Mouse (Mus musculus) inflammation-experienced regulatory T-cells (primary cell): Measurements from ENCODE around the gene Gm39566. TPM values are rescaled to one million over a fixed set of nuclear protein-coding genes. Genes with fewer than 3 reads are reported as not detected.

Experiments
- polyA plus RNA-seq, 2 experiments: library from polyadenylated mRNA; unstranded; fragments of 100-300 nt; shearing (Covaris generic); gene quantifications; one replicate each; pipeline ENCODE4 v1.2.1; 2017

The Gm39566 gene
- polyA plus RNA-seq: under 1 TPM in 1 of 2 experiments, not detected in 1; 0.39 TPM

GRCm38 (mm10) chr11:69815155-69815554, at the start of gene Gm39566:
Gene Gm39566, minus strand, starts transcription at chr11:69815298.

DNA sequence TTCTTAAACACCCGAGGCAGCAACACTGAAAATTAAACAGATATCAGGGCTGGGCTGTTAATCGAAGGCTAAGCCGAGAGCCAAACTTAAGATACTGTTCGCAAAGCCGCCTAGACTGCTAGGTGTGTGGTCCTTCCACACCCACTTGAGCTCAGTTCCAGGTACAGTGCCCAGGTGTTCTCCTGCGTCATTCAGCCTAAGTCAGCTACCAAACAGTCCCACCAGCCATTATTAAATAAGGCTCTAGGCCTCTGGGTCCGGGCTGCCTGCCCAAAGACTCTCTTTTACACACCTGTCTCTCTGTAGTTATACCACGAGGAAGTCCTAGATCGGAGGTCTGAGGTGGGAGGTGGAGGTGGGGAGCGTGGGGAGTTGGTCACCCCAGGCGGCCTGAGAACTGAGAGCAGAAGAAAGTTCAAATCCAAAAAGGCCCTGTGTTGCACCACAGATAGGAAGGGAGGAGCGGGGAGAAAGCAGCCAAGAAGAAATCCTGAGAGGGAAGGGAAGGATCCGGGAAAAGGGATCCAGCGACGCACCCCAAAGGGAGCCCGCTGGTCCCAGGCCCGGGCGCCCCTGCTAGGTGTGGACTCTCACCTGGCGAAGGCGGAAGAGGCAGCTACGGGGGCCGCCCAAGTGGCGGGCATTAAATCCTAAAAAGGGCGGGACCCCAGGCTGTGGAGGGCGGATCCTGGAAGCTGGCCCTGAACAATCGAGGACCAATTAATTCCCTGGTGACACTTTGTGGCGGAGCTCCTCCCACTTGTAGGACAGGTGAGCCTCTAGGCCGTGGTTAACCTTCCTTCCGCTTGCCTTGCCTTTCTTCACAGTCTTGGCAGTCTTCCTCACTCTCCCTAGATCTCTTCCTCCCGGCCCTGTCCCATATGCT, 43.3 kb upstream of the Gm39566 start, which contains the start of gene Tnk1:
Gene Tnk1 (minus strand): TSS at position 618 of the 886 bp plus-strand sequence.

DNA sequence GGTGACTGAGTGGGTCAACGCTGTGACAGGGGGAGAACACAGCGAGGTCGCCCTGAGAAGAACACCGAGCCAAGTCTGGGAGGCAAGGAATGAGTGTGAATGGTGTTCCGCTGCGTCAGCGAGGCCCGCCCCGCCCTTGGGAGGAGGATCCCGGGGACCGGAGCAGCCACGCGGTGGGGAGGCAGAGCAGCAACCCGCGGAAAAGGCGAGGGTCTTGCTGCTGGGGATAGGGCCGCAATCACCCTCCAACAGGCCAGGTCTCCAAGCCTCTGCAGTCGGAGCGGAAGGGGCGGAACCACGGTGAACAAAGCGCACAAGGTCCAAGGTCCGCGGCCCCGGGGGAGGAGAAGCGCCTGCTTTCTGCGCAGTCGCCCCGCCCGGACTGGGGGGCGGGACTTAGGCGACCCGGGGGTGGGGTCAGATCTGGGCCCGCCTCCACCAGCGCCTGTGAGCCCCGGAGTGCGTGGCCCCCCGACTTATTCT, 31.1 kb upstream of the Gm39566 start, which contains the start of gene Plscr3:
Gene Plscr3 (plus strand): TSS at position 179 of the 483 bp plus-strand sequence.

DNA sequence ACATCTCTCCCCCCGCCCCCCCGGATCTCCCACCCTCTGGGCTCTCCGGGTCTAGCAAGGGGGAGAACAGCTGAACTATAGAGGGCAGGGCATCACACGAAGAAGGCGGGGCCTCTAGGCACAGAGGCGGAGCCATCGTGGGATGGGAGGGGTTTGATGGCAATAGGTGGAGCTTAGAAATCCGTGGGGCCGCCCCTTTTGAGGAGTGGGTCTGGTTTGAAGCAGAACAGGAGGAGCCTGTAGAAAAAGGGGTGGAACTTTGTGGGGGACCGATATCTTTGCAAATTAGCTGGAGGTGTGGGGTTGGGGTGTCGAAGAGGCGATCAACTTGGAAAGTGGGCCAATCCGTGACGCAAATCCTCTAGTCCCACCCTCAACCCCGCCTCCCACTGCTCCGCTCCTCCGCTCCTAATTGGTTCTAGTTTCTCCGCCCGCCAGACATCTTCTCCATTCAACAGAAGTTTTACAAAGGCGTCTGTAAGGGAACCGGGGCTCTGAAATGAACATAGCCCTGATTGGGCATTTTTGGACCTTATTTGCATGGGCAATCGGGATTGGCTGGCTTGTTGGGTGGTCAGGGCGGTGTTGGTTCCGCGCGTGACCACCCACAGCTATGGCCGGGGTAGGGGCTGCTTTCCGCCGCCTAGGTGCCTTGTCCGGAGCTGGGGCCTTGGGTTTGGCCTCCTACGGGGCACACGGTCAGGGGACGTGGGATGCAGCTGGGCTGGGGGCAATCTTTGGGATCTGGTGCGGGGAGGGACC, 23.0 kb upstream of the Gm39566 start, which contains the start of gene Tmem256:
Gene Tmem256 (plus strand): TSS at position 563 of the 762 bp plus-strand sequence.

GRCm38 (mm10) chr11:69837604-69837951, 22.5 kb upstream of the Gm39566 start, which contains the start of gene Nlgn2:
Gene Nlgn2, minus strand, starts transcription at chr11:69837784.

DNA sequence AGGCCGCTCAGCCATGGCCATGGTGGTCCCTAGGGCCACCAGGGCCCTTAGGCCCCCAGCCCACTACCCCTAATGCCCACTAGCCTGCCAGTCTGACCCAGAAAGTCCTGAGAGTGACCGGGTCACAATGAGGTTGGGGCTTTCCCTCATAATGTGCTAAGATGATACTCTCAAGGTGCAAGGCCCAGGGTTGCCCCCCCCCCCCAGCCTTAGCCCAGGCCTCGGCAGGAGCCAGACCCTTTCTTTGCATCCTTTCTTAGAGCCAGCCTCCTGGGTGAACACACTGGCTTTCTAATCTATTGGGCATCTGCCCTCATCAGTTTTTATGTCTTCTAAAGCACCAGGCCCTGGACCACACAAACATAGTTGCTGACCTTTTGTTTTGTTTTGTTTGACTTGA, 7.0 kb upstream of the Gm39566 start, which contains the start of gene Spem1:
Gene Spem1 (minus strand): TSS at position 101 of the 400 bp plus-strand sequence.

GRCm38 (mm10) chr11:69818365-69818764, 3.3 kb upstream of the Gm39566 start, which contains the start of gene Spem2:
Gene Spem2, minus strand, starts transcription at chr11:69818465.

DNA sequence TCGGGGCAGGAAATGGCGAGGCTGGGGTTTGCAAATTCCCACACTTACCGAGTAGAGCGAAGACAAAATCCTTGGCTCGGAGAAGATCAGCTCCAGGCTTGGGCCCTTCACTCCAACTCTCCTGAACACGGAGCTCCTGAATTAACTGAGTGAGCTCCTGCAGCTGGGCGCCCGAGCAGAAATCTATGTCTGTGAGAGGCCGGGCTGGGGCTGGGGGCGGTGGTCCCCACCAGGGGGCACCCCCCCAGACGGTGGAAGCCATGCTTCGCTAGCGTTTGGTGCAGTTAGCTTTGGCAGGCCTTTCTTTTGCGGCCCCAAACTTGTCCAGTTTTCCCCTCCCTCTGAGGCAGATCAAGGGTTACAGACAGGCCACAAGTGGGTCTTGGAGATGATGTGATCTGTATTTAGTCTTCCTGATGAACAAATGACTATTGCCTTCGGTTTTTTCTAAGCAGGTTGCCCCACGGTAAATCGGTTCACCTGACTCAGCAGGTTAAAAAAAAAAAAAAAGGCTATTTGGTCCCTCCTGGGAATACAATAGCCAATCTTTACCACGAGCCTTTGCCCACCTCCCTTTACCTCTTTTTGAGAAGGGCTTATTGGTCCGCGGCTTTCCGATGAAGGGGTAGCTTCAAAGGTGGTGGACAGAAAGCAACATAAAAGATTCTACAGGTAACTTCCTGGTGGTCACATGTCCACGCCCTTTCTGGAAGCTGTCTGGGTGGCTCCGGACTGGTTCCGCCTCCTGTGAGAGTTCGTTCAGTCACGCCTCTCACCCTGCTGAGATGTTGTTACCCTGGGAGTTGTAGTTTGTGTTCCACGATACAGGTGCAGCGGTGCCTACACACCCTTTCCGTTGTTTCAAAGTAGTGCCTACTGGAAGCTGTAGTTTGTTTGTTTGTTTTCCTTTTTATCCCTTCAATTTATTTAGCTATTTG, 9.9 kb downstream of the Gm39566 start, which contains the start of gene Tmem102:
Gene Tmem102 (minus strand): TSS at position 653 of the 938 bp plus-strand sequence.

DNA sequence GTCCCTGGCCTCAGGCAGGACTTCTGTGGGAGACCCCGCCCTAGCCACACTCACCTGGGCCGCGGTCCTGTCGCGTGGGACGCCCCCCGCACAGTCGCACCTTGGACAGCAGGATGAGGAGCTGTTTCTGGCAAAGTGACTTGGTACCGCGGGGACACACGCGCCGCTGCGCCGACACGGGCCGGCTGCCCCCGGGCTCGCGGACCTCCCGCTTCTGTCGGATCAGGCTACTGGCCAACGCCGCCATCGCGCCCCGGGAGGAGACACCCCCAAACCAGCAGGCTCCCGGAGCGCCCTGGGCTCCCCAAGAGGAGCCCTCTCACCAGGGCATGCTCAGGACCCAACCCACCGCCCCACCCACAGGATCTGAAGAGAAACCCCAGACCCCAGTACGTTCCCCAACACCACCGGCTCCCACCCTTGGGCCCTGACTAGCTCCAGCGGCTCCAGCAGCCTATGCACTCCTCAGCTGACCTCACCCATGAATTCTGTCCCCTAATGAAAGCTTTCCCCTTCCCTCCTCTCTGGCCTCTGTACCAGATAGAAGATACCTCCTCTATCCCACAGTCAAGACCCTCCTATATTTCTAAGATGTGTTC, 13.6 kb downstream of the Gm39566 start, which contains the start of gene Fgf11:
Gene Fgf11 (minus strand): TSS at position 479 of the 599 bp plus-strand sequence.

DNA sequence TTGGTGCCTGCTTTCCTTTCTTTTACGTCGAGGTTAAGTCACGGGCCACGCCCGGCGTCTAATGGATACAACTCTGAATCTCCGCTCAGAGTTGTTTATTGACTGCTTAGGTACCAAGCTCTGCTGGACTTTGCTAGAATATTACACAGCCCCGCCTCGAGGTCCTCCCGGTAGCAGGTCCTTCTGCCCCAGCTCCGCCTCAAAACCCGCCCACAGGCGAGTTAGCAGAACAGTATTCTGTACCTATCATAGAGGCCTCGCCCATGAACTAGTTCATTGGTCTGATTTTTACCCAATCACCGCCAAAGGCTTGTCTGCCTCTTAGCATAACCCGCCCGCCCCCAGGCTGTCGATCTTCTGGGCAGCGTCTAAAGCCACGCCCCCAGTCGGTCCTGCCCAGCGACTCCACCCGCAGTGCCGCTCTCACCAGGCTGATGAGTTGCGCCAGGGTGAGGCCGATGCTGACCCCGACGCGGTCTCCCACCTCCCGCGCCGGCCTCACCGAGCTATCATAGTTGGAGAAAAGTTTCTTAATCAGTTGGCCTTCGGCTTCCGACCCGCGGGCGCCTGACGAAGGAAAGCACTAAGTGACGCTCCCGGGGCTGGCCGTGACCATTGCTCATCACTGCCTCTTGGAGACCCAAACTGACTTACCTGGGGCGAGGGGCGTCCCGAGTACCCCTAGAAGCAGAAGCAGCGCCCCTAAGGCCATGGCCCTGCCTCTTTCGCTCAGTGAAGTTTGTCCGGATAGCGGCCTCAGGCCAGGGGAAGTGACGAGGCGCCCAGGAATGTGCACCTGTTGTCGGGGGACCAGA, 19.7 kb downstream of the Gm39566 start, which contains the start of gene Chrnb1:
Gene Chrnb1 (minus strand): TSS at position 776 of the 815 bp plus-strand sequence.

DNA sequence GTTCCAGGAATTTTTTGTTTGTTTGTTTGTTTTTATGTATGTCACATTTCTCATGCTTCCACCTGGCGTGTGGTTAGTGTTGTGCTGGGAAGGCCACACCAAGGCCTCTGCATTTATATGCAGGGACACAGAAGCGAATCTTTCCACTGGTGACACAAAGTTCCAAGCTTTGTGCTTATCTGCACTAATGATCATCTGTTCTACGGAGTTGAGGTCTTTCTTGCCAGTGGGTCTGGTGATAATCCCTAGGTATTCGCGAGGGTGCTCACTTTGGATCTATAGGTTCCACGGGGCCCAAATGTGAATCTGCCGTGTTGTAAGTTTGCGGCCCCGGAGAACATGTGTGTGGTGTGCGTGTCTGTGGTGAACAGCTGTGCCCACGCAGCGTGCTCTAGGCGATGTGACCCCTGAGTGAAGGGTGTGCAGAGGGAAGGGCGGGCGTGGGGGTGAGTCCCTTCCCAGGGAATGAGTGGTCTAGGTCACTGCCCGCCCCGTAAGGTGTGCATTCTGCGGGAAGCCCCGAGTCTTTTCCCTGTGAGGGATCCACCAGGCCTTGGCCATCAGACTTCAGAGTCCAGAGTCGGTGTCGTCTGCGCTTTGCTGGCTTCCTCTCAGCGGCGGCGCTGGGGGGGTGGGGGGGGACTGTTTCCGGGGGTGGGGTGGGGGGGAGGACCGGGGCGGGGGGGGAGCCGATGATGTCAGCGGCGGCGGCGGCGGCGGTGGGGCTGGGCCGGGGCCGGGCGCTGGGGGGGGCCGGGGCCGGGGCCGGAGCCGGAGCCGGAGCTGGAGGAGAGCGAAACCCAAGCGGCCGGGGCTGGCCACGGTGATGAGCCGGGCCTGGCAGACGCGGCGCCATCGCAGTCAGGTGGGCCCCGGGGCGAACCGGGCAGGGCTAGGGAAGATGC, 49.6 kb downstream of the Gm39566 start, which contains the start of gene Zbtb4:
Gene Zbtb4 (plus strand): TSS at position 692 of the 905 bp plus-strand sequence.

DNA sequence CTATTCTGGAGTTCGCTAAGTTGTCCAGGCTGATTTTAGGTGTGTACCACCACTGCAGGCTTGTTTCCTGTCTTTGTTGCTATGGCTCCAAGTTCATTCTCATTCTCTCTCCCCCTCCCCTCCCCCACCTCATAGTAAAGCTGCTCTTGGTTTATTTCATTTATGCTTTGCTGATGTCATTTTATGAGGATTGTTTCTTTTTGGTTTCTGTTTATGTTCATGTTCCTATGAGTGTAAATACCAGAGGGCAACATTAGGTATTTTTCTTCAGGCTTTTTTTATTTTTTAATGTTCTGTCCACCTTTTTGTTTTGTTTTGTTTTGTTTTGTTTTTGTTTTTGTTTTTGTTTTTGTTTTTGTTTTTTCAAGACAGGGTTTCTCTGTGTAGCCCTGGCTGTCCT, 53.2 kb downstream of the Gm39566 start, which contains the start of gene Slc35g3:
Gene Slc35g3 (minus strand): TSS at position 101 of the 400 bp plus-strand sequence.

Other genes with a start within 250 kb of the Gm39566 start
- gene Wrap53, start 235.0 kb downstream of the Gm39566 start, polyA plus RNA-seq: 10 to 100 TPM; 26.4 to 26.5 TPM
- 100 to 1,000 TPM; 201 to 249 TPM for gene Trp53, start 234.9 kb downstream of the Gm39566 start, polyA plus RNA-seq
- gene Atp1b2, start 209.4 kb downstream of the Gm39566 start, polyA plus RNA-seq: under 1 TPM in 1 of 2 experiments, not detected in 1; 0.55 TPM
- gene Shbg, start 197.4 kb downstream of the Gm39566 start, polyA plus RNA-seq: under 1 TPM; 0.33 to 0.57 TPM
- gene Sat2, start 193.3 kb downstream of the Gm39566 start, polyA plus RNA-seq: 1 to 10 TPM in 1 of 2 experiments, not detected in 1; 2.8 TPM
- 10 to 100 TPM; 59.9 to 74.5 TPM for gene Fxr2, start 182.3 kb downstream of the Gm39566 start, polyA plus RNA-seq
- gene Sox15, start 160.0 kb downstream of the Gm39566 start, polyA plus RNA-seq: 1 to 10 TPM in 1 of 2 experiments, under 1 TPM in 1; 0.55 to 3.1 TPM
- 10 to 100 TPM; 47.5 to 52.3 TPM for gene Mpdu1, start 152.7 kb downstream of the Gm39566 start, polyA plus RNA-seq
- gene Cd68, start 149.1 kb downstream of the Gm39566 start, polyA plus RNA-seq: 10 to 100 TPM in 1 of 2 experiments, 1 to 10 TPM in 1; 1.7 to 11.0 TPM
- gene Eif4a1, start 142.9 kb downstream of the Gm39566 start, polyA plus RNA-seq: 100 to 1,000 TPM; 493 to 540 TPM
- 10 to 100 TPM; 33.1 to 37.3 TPM for gene Senp3, start 133.2 kb downstream of the Gm39566 start, polyA plus RNA-seq
- gene Tnfsf13, start 129.5 kb downstream of the Gm39566 start, polyA plus RNA-seq: not detected
- gene Tnfsf12, start 119.4 kb downstream of the Gm39566 start, polyA plus RNA-seq: not detected
- under 1 TPM in 1 of 2 experiments, not detected in 1; 0.45 TPM for gene Tnfsfm13, start 119.2 kb downstream of the Gm39566 start, polyA plus RNA-seq
- gene Polr2a, start 56.7 kb downstream of the Gm39566 start, polyA plus RNA-seq: 10 to 100 TPM; 43.7 to 44.7 TPM
- 1 to 10 TPM in 1 of 2 experiments, under 1 TPM in 1; 0.29 to 1.3 TPM for gene Slc35g3, start 53.3 kb downstream of the Gm39566 start, polyA plus RNA-seq
- gene Zbtb4, start 49.4 kb downstream of the Gm39566 start, polyA plus RNA-seq: 1 to 10 TPM; 3.8 to 5.3 TPM
- gene Chrnb1, start 19.4 kb downstream of the Gm39566 start, polyA plus RNA-seq: 1 to 10 TPM in 1 of 2 experiments, under 1 TPM in 1; 0.13 to 4.3 TPM
- gene Fgf11, start 13.4 kb downstream of the Gm39566 start, polyA plus RNA-seq: not detected
- gene Tmem102, start 9.7 kb downstream of the Gm39566 start, polyA plus RNA-seq: not detected
- not detected for gene Spem2, start 3.2 kb upstream of the Gm39566 start, polyA plus RNA-seq
- 1 to 10 TPM in 1 of 2 experiments, not detected in 1; 2.1 TPM for gene Spem1, start 6.9 kb upstream of the Gm39566 start, polyA plus RNA-seq
- under 1 TPM; 0.26 to 0.83 TPM for gene Nlgn2, start 22.5 kb upstream of the Gm39566 start, polyA plus RNA-seq
- 10 to 100 TPM; 64.6 to 89.9 TPM for gene Tmem256, start 23.2 kb upstream of the Gm39566 start, polyA plus RNA-seq
- gene Plscr3, start 31.1 kb upstream of the Gm39566 start, polyA plus RNA-seq: 10 to 100 TPM; 15.4 to 18.5 TPM
- gene Tnk1, start 43.4 kb upstream of the Gm39566 start, polyA plus RNA-seq: under 1 TPM; 0.08 to 0.72 TPM
- under 1 TPM in 1 of 2 experiments, not detected in 1; 0.93 TPM for gene Tmem95, start 62.7 kb upstream of the Gm39566 start, polyA plus RNA-seq
- 1 to 10 TPM; 1.3 TPM for gene Kctd11, start 66.1 kb upstream of the Gm39566 start, polyA plus RNA-seq
- 100 to 1,000 TPM; 503 to 589 TPM for gene Acap1, start 80.2 kb upstream of the Gm39566 start, polyA plus RNA-seq
- gene 2810408A11Rik, start 85.7 kb upstream of the Gm39566 start, polyA plus RNA-seq: 1 to 10 TPM; 3.6 to 4.8 TPM
- gene Neurl4, start 85.8 kb upstream of the Gm39566 start, polyA plus RNA-seq: 10 to 100 TPM in 1 of 2 experiments, 1 to 10 TPM in 1; 6.4 to 11.6 TPM
- gene Gps2, start 98.6 kb upstream of the Gm39566 start, polyA plus RNA-seq: 100 to 1,000 TPM; 175 to 265 TPM
- 1,000 to 10,000 TPM; 1,144 to 1,177 TPM for gene Eif5a, start 106.7 kb upstream of the Gm39566 start, polyA plus RNA-seq
- not detected for gene Ybx2, start 120.5 kb upstream of the Gm39566 start, polyA plus RNA-seq
- gene Slc2a4, start 132.9 kb upstream of the Gm39566 start, polyA plus RNA-seq: 1 to 10 TPM in 1 of 2 experiments, not detected in 1; 1.5 TPM
- gene Cldn7, start 149.5 kb upstream of the Gm39566 start, polyA plus RNA-seq: 1 to 10 TPM in 1 of 2 experiments, under 1 TPM in 1; 0.81 to 1.2 TPM
- gene Ctdnep1, start 165.9 kb upstream of the Gm39566 start, polyA plus RNA-seq: 10 to 100 TPM; 39.1 to 74.9 TPM
- gene Elp5, start 167.2 kb upstream of the Gm39566 start, polyA plus RNA-seq: 10 to 100 TPM; 63.7 to 67.7 TPM
- 100 to 1,000 TPM; 391 to 427 TPM for gene Gabarap, start 175.8 kb upstream of the Gm39566 start, polyA plus RNA-seq
- gene Phf23, start 180.5 kb upstream of the Gm39566 start, polyA plus RNA-seq: 10 to 100 TPM; 85.5 to 94.7 TPM
- gene Dvl2, start 185.3 kb upstream of the Gm39566 start, polyA plus RNA-seq: 10 to 100 TPM; 26.6 to 46.3 TPM
- 100 to 1,000 TPM in 1 of 2 experiments, 10 to 100 TPM in 1; 97.3 to 113 TPM for gene Acadvl, start 200.1 kb upstream of the Gm39566 start, polyA plus RNA-seq
- 10 to 100 TPM in 1 of 2 experiments, 1 to 10 TPM in 1; 9.1 to 10.5 TPM for gene Dlg4, start 201.6 kb upstream of the Gm39566 start, polyA plus RNA-seq
- not detected for gene Asgr1, start 238.8 kb upstream of the Gm39566 start, polyA plus RNA-seq